Mouse (Mus musculus): Measurements from ENCODE around the gene Nlrp6. TPM values are rescaled to one million over a fixed set of nuclear protein-coding genes. Genes with fewer than 3 reads are reported as not detected.
"Not testable (repeated sequence)": the region's sequence is repeated elsewhere in the genome, so short reads cannot be mapped to it uniquely, and the experiment has no call there.

Nlrp6 gene
- total RNA-seq (2021) = 1.9 and 2.2 TPM in 2 replicates
- long read RNA-seq, partial matches to known transcripts = 10 of 22 reads
- long read RNA-seq, other reads (novel, unspliced or antisense) = 12 of 22 reads

DNA sequence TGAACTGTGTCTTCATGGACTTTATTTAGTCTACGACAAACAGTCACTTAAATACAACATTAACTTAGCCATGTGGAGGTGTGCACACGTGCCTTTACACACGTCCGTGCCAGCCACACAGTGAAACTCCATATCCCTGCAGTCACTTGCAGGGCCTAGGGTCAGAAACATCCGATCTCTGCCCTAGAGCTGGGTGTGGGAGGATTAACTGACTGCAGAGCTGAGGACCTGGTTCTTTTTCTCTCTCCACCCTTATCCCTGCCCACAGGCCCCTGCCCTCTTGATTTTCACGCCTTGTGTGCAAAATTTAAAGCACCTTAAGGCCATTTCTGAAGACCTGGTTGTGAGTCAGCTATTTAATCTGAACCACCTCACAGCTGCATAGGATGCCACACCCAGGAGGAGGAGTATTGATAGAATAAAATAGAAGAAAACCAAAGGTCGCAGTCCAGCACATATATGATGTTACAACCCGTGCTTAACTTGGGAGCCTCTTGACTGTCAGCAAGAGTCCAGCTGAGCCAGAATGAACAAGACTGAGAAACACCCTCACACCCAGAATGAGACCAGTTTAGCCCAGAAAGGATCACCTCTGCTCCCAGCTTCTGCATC lies at the start of gene Nlrp6:
Gene Nlrp6 (plus strand): TSS at position 485 of the 612 bp plus-strand sequence.
- DNase-seq = no peak

DNA sequence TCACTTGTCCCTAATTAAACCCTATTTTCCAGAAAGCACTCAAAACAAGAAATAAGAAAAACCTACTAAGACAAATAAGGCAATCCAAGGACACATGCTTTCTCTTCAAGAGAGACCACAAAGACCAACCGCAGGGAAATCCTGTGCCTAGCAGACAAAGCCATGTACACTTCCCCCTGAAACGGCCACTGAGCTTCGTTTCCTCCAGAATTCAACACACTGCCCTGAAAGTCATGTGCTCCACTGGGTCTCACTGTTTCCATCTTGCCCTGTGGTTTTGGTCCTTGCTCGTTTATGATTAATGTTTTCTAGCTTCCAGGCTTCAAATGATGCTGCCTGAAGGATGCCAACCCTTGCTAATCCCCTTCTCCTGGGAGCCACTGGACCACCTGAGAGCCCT lies 46.5 kb upstream of the Nlrp6 start:
- no peak for DNase-seq

DNA sequence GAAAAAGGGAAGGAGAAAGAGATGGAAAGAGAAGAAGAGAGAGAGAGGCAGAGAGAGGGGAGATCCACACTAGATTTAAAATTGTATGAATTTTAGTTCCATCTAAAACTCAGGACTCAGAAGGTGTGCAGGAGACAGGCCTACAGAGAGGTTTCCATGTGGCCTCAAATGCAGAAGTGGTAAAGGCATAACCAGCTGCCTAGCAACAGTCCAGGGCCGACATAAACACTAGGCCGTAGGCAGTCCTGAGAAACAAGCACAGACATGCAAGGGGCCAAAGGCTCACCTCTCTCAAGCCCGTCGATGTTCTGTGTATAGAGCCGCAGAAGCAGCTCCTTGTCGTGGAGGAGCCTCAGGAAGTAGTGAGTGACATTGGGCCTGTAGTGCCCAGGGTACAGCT lies 43.3 kb upstream of the Nlrp6 start:
- no peak for DNase-seq

DNA sequence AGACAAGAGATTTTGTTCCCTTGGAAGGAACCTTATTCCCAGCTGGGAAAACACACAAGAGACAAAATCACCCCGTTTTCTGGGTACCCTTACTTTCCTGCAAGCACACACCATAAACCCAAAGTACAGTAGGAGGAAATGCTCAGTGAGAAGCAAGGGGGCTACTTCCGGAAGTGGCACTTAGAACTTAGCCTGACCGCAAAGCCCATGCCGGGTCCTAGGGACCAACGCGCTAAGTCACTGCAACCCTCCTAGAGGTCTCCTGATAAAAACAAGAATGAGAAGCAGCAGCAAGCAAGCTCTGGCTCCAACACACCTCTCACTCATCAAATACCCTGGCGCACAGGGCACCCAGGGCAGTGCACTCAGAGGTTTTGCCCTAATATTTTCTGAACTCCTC lies 41.3 kb upstream of the Nlrp6 start:
- DNase-seq = no peak

DNA sequence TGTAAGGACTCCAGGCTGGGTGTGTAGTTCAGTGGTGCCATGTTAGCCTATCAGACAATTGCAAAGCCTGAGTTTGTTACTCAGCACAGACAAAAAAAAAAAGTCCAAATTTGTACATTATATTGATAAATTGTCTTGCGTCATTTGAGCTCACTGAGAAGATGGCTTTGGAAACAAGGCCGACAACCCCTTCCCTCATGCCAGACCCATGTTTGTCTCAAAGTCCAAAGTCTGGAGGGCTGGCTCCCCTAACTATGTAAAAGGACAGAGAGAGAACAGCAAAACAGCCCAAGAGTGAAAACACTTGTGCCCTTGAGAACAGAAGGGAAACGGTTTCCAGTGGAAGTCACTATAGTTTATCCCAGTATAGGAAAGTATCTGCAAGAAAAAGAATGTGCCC lies 40.3 kb upstream of the Nlrp6 start:
- no peak for DNase-seq

DNA sequence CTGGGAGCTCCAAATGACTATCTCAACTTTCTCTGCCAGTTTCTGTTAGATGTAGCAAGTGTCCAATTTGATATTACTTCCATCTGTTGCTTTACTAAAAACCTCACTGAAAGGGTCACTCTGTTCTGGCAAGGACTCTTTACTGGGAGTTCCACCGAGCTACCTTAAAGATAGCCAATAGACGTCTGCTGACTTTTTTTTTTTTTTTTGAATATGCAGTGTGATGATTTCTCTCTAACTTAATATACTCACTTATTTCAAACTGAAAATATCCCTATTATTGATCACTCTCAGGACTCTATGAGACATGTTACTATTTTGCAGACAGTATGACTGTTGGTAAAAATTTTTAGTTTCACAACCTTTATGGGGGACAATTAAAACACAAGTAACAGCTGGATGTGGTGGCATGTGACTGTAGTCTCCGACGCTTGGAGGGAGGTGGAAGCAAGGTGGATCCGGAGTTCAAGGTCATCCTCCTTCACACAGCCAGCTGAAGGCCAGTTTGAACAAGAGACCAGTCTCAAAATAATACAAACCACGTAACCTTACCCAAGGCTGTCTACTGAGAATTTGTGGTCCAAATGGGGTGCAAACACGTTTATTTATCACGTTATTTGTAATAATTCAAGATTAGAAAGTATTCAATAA lies 39.7 kb upstream of the Nlrp6 start:
- DNase-seq = no peak

DNA sequence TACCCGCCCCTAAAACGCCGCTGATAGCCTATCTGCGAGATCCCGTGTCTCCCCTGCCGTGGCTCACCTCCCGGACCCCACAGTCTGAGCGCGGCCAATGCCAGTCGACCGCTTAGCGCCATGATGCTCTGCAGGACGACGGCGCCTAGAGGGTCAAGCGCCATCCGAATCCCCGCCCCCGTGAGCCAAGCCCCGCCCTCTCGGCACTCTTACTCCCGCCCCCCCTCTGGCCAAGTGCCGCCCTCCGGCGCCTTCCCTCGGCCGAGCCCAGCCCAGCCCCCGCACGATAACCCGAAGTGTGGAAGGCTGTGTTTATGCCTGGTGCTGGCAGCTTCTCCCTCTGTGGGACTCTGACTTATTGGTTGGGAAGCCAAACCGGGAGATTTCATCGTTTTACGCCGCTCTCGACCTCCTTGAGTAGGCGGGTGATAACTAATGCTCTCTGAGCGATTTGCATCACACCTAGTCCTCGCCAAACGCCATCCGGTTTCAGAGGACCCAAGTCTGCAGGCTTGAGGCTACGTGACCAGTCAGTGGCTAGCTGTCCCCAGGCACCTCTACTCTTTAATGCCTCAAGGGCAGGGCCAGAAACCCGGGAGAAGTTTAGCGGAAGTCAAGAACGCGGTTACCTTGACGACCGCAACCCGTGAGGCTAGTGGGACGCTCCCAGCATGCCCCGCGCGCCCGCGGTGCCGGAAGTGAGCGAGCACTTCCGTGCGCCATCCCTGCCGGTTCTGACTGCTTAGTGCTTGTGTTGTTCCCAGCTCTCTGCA lies 38.8 kb upstream of the Nlrp6 start, which contains the start of the genes Psmd13 and Sirt3:
Gene Psmd13 (plus strand): TSS at position 273 of the 773 bp plus-strand sequence.
Gene Sirt3 (minus strand): TSS at position 614 of the 773 bp plus-strand sequence.
- DNase-seq = peak; percentile 96

DNA sequence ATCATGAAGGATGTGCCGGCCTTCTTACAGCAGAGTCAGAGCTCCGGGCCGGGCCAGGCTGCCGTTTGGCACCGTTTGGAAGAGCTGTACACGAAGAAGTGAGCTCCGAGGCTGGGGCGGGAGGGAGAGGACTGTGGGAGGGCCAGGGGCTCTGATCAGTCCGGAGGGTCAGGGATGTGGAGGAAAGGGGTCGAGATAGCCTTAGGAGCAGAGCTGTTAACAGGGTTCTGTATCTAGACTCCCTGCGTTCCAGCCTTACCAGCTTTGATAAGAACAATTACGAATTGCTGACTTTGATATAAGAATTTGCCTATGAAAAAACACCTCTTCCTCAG lies 38.3 kb upstream of the Nlrp6 start:
- DNase-seq = no peak

DNA sequence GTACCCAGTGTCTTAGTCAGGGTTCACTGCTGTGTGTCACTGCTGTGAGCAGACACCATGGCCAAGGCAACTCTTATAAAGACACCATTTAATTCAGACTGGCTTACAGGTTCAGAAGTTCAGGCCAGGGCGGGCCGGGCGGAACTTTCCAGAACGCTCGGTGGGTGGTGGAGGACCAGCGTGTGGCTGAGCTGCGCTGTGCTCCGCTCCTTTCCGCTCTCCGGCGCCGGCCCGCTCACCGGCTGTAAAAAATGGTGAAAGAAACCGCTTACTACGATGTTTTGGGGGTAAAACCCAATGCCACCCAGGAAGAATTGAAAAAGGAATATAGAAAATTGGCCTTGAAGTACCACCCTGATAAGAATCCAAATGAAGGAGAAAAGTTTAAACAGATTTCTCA lies 30.1 kb upstream of the Nlrp6 start:
- not testable (repeated sequence) for DNase-seq

DNA sequence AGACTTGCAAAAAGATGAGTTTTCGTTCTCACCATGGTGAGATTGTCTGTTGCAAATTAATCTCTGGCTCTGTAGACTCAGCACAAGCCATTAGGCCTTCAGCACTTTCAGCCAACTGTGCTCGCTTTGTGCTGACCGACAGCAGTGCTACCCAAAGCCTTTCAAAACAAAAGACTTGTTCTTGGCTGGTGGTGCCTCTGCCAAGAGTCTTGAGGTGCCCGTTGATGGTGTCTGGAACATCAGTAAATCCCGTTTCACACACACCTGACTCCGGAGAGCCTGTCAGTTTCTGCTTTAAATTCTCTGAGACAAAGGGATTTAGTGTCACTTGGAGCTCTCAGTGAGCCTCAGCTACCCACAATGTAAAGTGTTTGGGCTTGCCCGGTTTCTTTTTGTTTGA lies 26.7 kb upstream of the Nlrp6 start:
- DNase-seq = no peak

DNA sequence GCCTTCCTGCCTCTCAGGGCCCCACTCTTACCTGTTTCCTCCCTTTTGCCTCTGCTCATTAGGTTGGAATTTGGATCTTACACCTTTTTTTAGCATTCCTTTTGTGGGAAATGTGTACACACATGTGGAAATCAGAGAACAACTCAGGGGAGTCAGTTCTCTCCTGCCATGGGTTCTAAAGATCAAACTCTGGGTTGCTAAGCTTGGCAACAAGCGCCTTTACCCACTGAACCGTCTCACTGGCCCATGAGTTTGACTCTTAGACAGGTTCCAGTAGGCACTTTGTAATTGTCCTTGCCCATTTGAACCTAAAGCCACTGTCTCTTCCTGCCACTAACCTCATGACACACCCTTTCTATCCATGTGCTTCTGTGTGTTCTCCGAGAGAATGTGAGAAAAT lies 26.1 kb upstream of the Nlrp6 start:
- no peak for DNase-seq

DNA sequence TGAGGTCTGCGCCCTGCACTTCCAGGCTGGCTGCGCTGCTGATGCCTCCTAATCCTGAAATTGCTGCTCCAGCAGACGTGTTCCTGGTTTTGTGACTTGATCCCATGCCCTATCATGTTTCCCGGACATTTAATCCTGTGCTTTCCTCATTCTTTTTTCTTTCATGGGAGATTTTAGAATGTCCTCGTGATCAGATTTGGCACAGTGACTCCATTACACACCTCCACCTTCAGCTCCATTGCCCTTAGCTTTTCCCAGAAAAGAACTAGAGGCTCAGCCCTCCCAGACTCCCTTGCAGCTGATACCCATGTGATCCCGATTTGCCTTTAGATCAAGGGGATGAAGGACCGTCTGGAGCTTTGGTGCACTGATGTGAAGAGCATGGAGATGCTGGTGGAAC lies 22.8 kb upstream of the Nlrp6 start:
- no peak for DNase-seq

DNA sequence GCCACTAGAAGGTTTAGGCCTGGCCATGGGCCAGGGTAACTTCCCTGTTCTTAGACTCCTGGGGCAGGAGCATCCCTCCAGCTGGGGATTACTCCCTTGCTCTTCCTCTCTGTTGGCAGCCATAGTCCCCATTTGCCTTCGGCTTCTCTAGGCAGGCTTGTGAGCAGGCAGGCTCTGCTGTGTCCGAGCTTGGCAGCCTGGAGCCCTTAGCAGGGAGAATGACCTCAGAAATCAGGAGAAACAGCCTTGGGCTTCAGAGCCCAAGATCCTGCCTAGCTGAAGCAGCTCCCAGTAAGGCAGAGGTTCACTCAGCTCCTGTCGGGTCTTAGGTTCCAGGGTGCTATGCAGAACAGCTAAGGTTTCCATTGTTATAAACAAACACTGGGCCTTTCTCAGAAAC lies 21.6 kb upstream of the Nlrp6 start:
- DNase-seq = no peak

DNA sequence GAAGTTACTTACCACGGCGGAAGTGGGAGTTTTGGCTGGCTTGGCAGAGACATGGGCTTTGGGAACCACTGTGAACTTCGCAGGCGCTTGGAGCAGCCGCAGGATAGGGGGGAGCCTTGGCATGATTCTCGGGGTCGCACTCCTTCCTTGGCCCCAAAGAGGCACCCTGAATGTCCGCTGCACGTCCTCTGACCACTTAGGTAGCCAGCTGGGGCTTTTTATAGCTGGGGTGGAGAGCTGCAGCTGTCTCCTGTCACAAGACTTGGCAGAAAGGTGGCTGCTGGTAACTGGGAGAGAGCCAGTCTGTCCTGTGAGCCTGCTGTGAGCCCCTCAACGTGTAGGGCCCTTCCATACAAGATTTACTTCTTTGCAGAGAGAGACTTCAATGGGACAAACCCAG lies 20.5 kb upstream of the Nlrp6 start, which contains the start of gene Cox8b:
Gene Cox8b (minus strand): TSS at position 227 of the 400 bp plus-strand sequence.
- no peak for DNase-seq

DNA sequence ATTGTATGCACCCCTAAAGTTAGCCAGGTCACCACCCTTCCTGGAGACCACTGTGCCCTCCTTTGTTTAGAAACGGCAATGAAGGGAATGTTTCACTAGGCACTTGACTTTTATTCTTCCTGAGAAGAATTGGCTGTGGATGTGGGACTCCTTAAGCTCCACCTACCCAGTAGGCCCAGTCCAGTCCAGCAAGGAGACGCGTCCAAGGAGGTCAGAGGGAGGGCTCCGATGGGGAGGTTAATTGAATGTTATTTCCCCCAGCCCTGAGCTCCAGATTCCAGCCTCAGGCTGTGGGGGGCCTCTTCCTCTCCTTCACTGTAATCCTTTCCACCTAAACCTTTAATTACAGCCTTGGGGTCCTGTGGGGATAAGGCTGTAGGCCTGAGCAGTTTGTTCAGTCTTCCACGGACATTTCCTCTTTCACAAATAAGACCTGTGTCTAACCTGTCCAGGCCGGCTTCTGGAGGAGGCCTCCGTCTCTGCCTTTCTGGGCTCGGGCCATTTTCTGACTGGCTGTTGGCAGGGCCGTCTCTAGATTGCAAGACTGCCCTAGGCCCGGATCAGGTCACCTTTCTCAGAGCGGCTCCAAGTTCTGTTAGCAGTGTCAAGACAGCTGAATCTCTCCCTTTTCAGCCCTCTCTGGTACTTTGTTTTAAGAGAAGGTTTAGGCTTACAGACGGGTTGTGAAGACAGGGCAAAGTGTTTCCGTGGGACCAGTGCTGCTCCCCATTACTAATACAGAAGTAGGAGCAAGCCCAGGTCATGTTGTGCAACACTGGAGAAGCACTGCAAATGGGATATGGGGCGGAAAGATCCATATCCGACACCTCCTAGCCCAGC lies 18.4 kb upstream of the Nlrp6 start:
- no peak for DNase-seq

DNA sequence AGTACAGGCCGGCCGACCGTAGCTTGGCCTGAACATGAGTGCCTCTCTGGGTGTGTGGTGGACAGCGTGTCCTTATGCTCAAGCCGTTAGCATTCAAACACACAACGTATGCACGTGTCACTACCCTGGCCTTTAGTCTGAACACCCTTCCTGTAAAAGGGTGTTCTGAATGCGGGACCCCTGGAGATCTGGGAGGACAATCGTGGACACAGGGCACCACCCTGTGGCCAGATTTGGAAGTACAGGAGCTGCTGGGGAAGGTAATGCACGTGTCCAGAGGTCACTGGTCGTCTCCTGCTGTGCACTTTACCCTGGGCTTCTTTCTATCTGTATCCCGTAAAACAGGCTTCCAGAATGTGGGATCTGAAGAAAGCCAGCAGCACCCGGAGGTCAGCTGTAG lies 17.5 kb upstream of the Nlrp6 start:
- peak; percentile 81 for DNase-seq

DNA sequence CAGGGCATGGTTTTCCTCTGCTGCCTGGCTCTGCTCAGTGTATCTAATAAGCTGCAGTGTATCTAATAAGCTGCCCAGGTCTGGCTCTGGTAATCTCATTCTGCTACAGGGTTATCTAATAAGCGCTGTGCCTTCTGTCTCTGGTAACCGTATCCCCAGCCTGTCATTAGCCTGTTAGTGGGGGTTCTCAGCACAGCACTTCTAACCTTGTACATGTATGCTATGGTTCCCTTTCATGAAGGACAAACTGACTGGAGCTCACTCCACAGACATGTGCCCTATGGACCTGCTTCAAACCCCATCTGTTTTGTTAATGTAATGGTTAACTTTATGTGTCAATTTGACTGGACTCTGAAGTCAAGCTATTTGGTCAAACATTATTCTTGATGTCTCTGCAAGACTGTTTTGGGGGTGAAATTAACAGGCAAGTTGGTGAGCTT lies 15.0 kb upstream of the Nlrp6 start:
- DNase-seq = no peak

DNA sequence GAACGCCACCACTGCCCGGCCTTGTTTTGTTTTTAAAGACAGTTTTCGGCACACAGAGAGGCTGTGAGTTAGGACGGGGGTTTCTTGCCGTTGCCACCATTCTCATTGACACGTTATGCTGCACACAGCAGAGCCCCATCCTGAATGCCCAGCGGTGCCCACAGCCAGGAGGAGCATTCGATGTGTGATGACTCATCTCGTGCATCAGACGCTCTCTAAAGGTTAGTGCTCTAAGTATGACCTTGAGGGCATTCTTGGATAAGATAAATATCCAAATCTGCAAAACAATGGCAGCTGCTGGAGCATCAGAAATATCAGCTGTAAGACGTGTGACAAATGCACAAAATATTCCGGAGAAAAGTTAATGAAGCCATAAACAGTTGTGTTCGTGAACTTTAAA lies 13.6 kb upstream of the Nlrp6 start:
- peak; percentile 37 for DNase-seq

DNA sequence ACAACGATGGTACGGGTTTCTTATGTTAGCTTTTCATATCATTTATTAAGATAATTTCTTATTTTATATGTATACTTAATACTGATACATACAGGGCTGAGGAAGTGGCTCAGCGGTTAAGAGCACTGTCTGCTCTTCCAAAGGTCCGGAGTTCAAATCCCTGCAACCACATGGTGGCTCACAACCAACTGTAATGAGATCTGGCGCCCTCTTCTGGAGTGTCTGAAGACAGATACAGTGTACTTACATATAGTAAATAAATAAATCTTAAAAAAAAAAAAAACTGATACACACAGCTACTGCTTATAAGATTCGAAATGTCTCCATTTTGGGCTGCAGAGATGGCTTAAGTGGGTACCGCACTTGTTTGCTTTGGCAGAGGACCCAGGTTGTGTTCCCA lies 13.0 kb upstream of the Nlrp6 start:
- no peak for DNase-seq

DNA sequence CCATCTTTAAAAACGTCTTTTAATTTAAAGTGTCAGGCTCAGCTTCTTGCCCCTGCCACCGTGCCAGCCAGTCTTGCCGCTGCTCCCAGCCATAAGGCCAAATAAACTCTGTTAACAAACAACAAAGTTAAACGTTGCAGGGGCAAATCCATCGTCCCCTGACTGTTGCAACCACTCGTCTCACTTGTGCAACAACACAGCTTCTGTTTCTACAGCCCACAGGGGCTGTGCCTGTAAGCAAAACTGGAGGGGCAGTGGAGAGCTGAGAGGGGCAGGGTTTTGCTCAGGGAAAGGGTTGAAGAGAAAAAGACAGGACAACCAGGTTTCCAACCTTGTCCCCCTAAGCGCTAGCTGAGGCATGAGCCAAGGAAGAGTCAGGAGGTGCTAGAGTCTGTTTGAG lies 12.5 kb upstream of the Nlrp6 start:
- no peak for DNase-seq

DNA sequence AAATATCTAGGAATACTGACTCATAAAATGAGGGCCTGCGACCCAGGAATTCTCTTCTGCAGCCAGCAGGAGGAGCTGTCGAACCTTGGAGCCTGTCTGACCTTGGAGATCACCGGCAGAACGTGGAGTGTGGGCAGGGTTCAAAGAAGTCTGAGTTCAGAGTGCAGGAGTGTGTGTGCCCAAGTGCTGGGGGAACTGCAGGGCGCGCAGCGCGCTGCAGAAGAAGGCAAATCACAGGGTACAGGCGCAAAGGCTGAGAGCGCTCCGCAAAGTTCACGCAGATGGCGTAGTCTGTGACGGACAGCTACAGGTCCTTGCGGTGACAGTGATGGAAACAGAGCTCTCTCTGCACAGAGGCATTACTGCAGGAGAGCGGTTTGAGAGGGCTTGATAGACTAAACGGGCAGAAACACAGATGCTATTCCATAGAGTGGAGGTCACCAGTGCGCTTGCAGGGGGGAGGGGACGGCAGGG lies 12.0 kb upstream of the Nlrp6 start:
- DNase-seq = peak; percentile 82

DNA sequence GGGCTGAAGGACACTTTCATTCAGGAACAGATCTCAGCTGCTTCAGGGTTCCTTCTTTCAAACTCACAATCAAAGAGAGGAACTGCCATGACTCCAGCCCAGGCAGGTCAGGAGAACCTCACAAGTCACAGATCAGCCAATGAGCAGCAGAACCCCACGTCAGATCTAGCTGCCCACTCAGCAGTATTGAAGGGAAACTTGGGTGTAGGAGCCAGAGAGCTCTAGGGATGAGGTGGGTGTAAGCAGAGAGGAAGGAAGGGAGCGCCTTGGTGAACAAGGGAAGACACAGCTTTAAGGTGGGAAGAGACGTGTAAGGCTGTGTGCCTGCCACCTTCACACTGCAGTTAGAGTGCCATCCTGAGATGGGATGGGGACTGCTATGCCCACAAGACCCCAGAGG lies 8.4 kb upstream of the Nlrp6 start:
- no peak for DNase-seq
